Mouse (Mus musculus): ENCODE measurements around the gene Ahcyl2.

Ahcyl2 gene

DNA sequence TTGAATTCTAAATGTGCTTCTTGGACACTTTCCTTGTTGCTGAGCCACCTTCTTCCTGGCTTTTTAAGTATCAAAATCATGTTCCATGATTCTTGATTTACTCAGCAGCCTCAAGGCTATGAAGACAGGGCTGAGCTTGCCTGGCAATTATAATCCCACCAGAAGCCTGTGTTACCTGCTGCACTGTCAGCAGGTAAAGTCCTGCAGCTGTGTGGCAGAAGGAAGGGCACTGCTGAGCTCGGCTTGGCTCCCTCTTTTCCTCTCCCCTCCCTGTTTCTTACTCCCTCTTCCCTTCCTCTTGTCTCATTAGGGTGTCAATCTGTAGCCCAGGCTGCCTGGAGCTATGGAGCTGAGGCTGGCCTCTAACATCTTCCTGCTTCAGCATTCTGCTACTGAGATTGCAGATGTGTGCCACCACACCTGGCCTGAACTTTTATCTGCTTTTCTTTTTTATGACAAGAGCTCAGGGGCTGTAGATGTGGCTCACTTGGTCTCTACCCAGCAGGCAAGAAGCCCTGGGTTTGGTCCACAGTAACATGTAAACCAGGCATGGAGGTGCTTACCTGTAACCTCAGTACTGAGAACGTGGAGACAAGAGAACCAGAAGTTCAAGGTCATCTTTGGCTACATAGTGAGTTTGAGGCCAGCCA, 3.0 kb downstream of the Ahcyl2 start:
- no peak for DNase-seq (ENCODE audit: low spot score in 2 of 2)

DNA sequence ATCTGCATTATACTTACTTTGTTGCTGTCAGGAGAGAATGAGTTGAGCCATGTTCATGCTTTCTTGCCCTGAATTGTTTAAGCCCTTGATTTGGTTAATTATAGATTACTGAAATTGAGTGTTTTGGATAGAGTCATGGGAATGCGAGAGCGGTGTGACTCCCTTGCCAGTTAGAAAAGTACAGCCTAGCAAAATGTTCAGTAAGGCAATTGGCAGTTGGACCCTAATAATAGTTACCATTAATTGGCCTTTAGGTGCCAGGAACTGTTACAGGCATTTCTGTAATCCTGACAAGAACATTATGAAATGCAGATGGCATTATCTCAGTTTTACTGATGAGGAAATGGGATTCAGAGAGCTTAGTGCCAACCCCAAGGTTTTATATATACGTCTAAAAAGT, 4.4 kb downstream of the Ahcyl2 start:
- DNase-seq (ENCODE audit: low spot score in 2 of 2) = no peak

GRCm38 (mm10) chr6:29774161-29774560, 6.3 kb downstream of the Ahcyl2 start:
- no peak for DNase-seq (ENCODE audit: low spot score in 2 of 2)

DNA sequence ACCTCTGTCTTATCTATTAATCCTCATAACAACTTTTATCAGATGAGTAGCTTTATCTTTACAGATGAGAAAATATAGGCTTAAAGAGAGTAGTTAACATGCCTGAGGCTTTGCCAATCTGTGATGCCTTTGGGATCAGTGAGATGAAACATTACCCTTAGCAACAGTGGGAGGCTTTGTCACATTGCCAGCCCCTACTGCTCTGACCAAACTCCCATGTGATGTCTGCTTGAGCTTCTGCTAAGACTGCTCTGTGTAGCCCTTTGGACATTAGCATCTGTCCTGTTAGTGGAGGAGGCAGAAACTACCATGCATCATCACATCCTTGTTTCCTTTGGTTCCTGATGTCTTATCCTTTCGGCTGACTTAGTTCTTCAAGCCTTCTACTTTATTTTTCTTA, 7.8 kb downstream of the Ahcyl2 start:
- DNase-seq (ENCODE audit: low spot score in 2 of 2) = no peak

- no peak for DNase-seq (ENCODE audit: low spot score in 2 of 2)
Observed at GRCm38 (mm10) chr6:29776542-29777237, 8.9 kb downstream of the Ahcyl2 start.

GRCm38 (mm10) chr6:29777238-29777555, 9.4 kb downstream of the Ahcyl2 start:
- DNase-seq (ENCODE audit: low spot score in 2 of 2) = no peak

DNA sequence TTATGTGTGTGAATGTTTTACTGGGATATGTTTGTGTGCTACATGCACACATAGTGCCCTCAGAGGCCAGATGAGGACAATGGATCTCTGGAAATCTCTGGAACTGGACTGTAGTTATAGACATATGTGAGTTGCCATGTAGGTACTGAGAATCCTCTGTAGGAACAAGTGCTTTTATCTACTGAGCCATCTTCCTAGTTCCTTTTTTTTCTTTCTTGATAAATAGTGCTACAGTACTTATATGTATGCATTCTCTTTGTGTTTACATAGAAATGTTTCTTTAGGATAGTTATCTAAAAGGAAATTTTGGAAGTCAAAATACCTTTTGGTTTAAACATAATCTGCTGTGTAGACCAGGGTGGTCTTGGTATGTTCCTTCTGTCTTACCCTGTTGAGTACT, 12.3 kb downstream of the Ahcyl2 start:
- DNase-seq (ENCODE audit: low spot score in 2 of 2) = no peak

GRCm38 (mm10) chr6:29780571-29780970, 12.8 kb downstream of the Ahcyl2 start:
- no peak for DNase-seq (ENCODE audit: low spot score in 2 of 2)

DNA sequence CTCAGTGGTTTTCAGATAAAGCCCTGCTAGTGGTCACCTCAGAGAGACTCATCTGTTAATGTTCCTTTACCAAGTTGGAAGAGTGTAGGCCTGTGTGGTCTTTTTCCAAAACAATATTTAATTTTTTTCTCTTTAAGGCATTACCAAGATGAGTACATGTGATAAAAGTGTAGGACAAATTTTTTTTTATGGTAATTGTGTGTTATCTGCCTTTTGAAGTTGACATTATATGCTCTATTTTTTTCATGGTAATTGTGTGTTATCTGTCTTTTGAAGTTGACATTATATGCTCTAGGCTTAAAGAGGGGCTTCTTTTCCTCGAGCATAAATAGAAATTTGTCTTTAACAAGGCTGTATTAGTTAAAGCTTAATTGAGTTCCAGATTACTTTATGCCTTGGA, 14.4 kb downstream of the Ahcyl2 start:
- DNase-seq (ENCODE audit: low spot score in 2 of 2) = no peak

DNA sequence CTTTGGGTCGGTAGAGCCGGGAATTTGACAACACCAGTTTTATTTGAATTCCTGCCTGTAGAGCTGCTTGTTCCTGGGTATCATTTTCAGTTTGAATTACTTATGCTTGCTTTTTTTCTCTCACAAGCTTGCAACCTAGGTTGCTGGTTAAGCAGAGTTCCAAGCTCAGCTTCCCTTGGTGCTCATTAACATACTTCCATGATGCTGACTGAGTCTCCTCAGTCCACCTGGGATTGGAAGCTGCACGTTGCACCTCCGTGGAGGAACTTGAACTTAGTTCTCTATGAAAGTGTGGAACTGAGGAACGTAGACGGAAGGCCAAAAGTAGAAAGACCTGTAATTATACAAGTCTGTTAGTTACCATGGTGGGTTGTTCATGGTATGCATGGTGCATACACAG, 16.1 kb downstream of the Ahcyl2 start:
- DNase-seq (ENCODE audit: low spot score in 2 of 2) = no peak

DNA sequence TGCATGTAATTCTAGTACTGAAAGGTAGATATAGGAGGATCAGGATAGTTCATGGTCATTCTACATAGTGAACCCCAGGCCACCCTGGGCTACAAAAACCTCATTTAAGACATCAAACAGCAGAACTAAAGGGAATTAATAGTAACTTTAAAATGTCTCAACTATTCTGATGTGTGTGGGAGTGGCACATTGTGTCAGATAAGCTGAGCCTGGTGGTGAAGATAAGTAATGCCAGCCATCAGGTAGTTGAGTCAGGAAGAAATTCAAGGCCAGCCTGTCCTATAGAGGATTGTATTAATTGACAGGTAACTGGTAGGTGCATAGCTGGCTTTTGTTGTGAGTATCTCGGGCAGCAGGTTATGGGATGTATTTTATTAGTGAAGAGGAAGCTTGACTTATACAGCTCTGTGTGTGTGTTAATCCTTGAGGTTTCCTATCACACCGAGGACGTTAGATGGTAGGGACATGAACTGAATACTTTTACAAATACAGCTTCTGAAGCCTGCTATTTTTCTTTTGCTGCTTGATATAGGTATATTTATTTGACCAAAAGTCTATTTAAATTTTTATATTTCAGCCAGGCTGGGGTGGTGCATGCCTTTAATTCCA, 16.7 kb downstream of the Ahcyl2 start:
- peak in 1 of 2 experiments; percentile 13 for DNase-seq (ENCODE audit: low spot score in 2 of 2)

GRCm38 (mm10) chr6:29785759-29786158, 17.9 kb downstream of the Ahcyl2 start:
- DNase-seq (ENCODE audit: low spot score in 2 of 2) = no peak

DNA sequence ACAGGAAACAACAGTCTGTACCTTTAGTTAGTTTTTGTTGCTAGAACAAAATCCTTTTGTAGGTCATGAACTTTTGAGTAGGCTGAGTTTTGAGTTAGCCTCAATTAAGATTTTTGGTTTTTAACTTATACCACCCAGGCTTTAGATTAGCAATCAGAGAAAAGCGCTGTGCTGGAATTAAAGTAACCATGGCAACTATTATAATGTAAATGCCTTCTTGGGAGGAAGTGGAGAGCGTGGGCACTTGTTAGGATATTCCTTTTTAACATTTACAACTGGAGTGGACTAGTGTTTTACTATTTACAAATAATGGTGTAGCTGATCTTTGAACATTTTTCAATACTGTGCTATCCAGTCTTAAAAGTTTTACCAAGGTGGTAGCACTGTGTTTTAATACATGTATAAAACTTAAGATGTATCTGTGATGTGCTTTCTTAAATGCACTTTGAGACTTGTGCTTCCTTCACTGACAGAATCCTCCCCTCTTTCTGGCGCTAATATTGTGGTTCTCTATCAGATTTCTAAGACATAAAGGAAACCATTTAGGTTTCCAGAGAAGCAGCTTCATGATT, 21.1 kb downstream of the Ahcyl2 start:
- DNase-seq (ENCODE audit: low spot score in 2 of 2) = no peak

DNA sequence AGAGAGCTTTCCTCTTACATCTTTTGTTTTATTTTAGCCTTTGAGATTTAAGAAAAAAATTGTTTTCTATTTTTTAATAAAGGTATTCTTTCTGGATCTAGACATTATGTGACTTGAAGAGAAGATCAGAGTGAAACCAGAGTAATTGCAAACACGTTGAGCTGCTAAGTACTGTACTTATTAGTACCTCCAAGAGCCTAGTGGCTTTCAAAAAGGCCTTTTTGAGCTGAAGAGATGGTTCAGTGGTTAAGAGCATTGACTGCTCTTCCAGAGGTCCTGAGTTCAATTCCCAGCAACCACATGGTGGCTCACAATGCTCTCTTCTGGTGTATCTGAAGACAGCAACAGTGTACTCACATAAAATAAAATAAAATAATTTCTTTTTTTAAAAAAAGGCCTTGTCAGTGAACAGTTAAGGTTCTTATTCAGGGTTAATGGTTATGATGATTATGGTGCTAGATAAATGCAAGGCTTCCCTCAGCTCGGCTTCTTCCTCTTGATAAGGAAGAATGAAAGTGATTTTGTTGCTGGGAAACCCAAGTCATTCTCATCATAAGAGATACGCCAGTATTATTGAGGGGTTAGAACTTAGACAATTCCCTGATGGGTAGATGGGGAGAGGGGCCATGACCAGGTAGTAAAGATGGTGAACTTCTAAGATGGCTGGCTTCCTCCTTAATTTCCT, 22.3 kb downstream of the Ahcyl2 start:
- no peak for DNase-seq (ENCODE audit: low spot score in 2 of 2)

- DNase-seq (ENCODE audit: low spot score in 2 of 2) = no peak
Observed at GRCm38 (mm10) chr6:29793520-29793919, 25.7 kb downstream of the Ahcyl2 start.

DNA sequence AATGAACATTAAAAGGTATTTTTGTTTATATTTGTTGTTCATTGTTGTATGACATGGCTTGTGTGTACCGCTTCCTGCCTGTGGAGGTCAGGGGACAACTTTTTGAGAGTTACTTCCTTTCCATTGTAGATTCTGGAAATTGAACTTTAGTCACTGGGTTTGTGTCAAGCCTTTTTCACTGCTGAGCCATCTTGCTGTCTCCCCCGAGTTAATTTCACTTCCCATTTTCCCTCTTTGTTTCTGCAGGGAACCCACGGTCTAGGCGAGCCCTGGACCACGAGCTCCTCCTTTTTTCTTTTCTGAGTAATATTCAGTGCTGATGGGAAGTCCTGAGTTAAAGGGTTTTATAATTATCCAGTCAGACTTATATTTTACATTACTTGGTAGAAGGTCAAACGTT, 26.8 kb downstream of the Ahcyl2 start:
- DNase-seq (ENCODE audit: low spot score in 2 of 2) = no peak

- DNase-seq (ENCODE audit: low spot score in 2 of 2) = no peak
Observed at GRCm38 (mm10) chr6:29802979-29803378, 35.2 kb downstream of the Ahcyl2 start.

DNA sequence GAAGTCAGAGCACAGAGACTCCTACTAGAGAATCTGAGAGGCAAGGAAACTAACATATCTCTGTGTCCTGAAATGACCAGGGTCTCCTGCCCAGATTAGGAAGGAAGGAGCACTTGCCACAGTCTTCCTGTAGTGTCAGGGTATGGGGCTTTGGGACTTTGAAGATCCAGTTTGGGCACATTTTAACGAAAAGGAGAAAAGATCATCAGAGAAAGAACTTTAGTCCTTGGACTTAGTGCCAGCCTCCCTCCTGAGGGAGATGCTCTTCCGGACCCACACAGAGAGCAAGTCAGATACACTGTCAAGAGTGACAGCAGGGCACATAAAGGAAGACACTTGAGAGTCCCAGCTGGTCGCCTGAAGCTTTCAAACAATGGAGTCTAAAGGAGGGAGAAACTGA, 36.2 kb downstream of the Ahcyl2 start:
- no peak for DNase-seq (ENCODE audit: low spot score in 2 of 2)

DNA sequence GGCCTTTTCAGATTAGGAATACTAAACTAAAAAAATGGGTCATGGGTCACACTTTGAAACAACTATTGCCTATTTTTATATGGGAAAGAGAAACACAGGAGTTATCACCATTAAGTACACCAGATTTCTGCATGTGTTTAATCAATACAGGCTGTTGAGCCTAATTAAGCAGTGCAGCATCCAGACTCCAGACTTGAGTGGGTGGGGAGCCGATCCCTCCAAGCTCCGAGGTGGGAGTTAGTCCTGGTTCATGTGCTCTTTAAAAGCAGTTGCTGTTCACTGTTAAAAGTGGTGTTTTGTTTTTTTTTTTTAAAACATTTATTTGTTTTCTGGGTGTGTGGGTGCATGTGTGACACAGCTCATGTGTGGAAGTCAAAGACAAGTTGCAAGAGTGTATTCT, 37.6 kb downstream of the Ahcyl2 start:
- DNase-seq (ENCODE audit: low spot score in 2 of 2) = no peak

- DNase-seq (ENCODE audit: low spot score in 2 of 2) = no peak
Observed at GRCm38 (mm10) chr6:29812076-29812475, 44.3 kb downstream of the Ahcyl2 start.

GRCm38 (mm10) chr6:29812651-29813050, 44.8 kb downstream of the Ahcyl2 start:
- DNase-seq (ENCODE audit: low spot score in 2 of 2) = no peak

- no peak for DNase-seq (ENCODE audit: low spot score in 2 of 2)
Observed at GRCm38 (mm10) chr6:29814616-29815015, 46.8 kb downstream of the Ahcyl2 start.

GRCm38 (mm10) chr6:29815060-29815459, 47.2 kb downstream of the Ahcyl2 start:
- no peak for DNase-seq (ENCODE audit: low spot score in 2 of 2)

Measured in spleen, postnatal 4 days (tissue).